Mouse (Mus musculus): ENCODE measurements at regions not wholly inside any gene's neighbourhood (a gene's known extent, or its start where the extent isn't known, plus 50 kb on each side); places are given as distances from the start of the nearest gene placed in this dataset.

DNA sequence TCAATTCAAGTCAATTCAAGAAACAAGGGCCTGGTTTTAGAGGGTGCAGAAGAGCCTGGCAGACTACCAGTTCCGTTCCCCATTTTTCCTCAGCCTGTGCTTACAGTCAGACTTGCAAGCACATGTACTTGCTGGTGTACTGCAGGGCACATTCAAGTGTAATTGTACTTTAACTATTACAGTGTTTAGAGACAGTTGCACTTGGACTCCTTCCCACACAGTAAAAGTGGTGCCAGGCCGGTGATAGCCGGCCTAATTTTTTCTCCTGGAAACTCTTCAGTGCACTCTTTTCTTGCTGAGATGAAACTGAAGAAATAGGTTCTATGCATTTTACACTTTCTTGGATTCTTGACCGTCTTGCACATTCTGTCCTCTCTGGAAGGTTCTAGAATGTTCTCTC is 233.9 kb upstream of the Adgrl2 start:
- no peak for DNase-seq (ENCODE audit: low spot score in 2 of 2)

DNA sequence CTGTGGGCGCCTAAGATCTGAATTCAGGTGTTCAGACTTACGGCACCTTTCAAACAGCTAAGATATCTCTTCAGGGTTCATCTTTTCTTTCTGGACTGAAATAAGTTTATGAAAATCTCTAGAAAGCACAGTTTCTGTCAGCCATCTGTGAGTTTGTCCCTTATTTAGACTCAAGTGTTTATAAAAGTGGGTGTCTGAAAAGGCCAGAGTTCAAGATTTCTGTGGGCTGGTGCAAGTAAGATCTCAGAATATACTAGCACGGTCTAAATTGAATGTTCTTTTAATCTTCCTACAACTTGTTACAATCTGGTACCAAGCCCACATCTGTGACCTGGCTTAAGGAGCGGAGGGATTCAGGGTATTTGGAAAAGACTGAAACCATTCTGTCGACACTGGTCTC is 233.4 kb upstream of the Adgrl2 start:
- DNase-seq (ENCODE audit: low spot score in 2 of 2): no peak

DNA sequence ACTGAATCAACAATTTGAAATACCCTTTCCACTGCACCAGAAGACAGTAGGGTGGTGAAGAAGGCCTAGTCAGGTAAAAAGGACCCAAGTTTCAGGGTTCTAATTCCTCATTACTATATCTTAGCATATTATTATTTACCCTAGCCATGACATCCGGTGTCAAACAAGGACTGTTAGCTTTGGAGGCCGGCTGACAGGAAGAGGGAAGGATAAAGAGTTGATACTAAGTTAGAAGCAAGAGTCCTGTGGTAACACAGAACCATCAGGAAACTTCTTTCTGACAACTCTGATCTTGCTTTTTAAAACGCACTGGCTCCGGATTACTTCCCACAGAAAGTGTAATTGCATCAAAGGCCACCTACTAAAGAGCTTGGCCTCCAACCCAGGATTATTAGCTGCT is 230.6 kb upstream of the Adgrl2 start:
- DNase-seq (ENCODE audit: low spot score in 2 of 2): no peak

DNA sequence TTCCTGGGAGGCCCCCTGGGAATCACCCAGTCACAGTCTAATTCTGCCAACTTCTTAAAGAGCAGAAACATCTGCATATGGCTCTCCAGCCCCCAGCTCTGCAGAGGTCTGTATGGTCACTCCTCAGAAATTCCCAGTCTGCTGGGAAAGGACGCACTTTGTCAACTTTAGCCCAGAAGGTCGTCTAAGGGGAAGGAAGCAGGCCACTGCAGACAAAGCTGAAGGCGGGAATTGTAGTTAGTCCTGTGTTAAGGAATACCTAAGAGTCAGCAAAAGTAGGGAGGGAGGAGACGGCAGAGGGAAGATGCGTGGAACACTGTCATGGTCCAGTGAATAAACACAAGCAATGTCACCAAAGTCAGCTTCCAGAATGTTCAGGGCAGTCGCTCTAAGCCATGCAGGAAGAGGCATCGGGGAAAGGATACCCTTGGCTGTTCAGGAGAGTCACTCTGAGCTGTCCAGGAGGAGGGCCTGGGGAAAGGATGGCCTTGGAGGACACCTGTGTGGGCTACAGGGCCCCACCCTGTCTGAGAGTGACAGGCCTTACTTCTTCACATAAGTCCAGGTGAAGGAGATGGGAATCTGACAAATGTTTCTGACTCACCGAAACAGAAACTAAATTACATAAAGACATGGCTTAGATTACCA is 230.1 kb upstream of the Adgrl2 start:
- no peak for DNase-seq (ENCODE audit: low spot score in 2 of 2)

DNA sequence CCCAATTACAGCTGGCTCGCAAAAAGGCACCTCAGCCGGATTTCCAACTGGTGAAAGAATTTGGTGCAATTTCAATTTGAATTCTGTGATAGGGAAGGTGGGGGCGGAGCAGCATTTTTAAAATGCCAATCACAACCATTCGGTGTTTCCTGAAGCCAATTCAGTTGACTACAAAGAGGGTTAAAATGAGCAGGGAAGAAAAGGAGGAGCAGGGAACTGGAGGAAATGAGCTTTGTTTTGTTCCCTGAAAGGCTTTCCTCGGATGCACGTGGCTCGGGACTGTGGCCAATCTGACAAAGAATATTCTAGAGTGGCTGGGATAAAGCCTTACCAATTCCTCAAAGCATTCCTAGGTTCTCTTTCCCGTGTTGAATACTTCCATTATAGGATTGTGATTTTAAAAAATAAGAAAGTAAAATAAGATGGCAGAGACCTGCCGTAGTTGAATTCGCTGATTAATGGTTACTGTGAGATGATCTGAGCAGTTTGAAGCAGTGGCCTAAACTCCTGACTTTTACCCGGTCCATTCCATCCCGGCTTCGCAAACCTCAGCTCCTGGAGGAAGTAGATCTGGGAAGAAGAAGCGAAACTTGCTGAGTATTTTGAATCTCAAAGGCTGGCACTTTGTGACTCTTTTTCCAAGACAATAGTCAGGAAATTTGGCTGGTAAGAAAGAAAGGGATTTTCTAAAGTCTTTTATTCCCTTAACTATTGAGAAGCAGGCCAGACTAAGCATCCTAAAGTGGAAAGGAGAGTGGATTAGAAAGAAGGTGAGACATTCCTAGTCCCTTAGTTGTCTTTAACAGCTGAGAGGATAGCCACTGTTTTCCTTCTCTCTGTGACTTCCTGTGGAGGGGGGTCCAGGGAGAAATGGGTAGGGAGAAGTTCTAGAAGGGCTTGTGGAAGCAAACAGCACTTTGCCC is 229.3 kb upstream of the Adgrl2 start:
- DNase-seq (ENCODE audit: low spot score in 2 of 2): no peak

DNA sequence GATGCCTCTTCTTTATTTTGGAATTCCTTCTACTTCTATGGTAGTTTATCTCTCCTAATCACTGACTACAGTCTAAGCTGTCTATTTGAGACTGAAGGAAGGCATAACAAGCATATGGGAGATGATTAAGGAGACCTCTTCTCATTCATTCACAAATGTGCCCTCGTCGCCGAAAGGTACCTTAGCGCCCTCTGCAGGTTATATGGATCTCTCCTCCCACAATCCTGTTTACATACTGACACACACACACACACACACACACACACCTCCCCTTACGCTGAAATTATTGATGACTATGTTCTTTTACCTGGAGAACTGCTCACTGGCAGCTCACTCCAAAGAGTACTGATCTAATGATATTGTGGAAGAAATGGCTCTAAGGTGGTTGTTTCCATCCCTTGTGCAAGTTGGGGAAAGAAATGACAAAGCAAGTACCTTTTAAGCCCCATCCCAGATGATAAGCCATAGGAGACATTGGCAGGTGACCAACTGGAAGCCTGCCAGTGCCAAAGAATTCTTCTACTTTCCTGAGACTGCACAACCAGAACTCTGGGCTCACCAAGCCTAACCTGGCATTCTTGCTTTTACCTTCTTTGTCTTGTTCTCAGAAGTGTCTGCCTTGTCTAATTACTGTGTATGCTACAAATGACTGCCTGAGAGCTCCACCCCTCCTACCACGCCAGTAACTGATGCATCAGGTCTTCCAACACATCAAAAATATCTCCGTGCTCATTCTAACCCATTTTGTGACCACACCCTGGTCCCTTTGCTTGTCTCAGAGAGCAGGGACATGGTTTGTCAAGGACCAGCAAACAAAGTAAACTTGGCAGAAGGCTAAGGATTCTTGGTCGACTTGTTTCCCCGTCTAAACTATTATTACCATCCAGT is 227.8 kb upstream of the Adgrl2 start:
- no peak for DNase-seq (ENCODE audit: low spot score in 2 of 2)

DNA sequence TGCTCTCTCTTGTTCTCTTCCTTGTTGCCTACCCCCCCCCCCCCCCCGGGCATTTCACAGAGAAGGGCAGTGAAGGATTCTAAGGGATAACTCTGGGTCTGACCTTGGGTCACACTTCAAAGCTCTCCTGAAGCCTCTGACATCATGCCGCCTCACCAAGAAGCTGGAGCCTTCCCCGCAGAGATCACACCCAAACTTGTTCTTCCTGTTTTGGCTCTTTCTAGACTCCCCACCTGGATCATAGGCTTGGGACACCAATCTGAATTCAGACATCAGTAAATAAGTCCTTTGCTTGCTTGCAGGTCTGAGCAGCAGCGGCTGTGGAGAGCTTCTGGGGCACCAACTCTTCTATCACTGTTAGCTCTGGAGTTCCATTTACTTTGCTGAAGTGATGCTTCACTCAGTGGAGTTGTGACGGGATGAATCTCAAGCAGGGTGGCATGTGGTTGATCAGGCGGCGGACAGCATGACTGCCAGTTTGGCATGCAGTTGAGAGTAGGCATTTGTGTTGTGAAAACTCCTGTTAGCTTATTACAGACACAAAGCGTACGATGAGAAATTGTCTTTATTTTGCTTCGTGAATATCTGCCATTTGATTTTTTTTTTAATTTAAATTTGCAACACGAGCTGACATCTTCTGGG is 226.5 kb upstream of the Adgrl2 start:
- DNase-seq (ENCODE audit: low spot score in 2 of 2): no peak

DNA sequence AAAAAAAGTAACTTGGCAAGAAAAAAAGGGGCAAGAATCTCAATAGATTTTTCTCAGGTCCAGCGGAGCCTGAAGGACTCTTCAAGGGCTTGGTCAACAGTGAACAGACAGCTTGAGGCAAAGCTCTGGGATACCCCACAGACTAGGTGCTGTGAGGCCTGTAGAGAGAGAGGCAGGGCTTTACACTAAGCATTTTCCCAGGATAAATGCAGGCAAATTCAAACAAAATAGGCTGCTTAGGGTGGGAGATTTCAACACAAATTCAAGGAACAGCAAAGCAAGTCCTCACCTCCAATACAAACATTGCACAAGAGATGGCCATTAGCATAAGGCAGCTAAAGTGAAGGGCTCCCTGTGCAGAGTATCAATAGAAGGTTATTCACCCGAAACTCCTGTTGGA is 225.3 kb upstream of the Adgrl2 start:
- no peak for DNase-seq (ENCODE audit: low spot score in 2 of 2)

DNA sequence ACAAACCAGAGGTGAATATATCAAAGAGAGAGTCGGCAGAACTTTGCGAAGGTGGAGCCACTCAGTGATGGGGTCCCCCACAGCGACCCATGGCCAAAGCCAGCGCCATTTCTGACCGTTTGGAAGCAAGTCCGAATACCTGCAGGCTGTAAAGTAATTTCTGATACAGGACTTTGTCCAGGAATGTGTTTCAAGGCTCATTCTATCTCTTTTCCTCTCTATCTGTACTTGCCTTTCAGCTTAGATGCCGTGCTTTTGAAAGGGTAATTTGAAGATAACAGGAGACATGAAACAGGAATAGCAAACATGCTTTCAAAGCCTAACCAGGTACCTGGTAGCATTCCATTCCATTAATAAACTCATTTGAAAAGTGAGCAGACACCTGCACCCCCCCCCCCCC is 221.6 kb upstream of the Adgrl2 start:
- no peak for DNase-seq (ENCODE audit: low spot score in 2 of 2)

DNA sequence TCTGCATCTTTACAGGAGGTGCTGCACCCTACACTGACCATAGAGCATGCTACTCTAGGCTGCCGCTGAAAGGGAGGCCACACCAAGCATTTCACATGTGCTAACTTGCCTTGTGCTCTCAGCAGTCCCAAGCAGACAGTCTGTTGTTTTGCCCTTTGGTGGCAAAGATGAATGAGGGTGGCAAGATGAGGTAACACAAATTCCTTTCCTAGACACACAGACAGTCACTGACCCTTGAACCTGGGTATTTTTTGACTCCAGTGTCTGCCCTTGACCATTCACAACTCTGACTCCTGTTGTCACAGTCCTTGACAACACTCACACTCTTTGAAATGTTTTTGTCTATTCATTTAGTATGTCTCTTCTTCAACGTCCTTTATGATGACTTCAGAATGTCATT is 218.9 kb upstream of the Adgrl2 start:
- DNase-seq (ENCODE audit: low spot score in 2 of 2): no peak

DNA sequence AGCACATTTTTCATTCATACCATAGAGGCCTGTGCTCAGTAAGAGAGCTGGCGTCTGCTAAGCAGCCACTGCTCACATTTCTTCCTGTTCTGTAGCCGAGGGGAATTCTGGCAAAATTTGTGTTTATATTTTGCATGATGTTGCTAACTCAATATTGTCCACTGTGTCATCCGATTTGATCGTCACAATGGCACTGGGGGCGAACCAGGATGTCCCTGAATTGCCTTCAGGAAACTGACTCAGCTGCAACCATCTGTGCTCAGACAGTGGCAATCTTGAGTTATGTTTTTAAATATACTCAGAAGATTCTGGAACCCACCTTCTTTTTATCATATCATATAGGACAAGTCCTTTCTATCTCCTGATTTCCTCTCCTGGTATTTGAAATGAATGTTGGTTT is 213.1 kb upstream of the Adgrl2 start:
- DNase-seq (ENCODE audit: low spot score in 2 of 2): no peak

DNA sequence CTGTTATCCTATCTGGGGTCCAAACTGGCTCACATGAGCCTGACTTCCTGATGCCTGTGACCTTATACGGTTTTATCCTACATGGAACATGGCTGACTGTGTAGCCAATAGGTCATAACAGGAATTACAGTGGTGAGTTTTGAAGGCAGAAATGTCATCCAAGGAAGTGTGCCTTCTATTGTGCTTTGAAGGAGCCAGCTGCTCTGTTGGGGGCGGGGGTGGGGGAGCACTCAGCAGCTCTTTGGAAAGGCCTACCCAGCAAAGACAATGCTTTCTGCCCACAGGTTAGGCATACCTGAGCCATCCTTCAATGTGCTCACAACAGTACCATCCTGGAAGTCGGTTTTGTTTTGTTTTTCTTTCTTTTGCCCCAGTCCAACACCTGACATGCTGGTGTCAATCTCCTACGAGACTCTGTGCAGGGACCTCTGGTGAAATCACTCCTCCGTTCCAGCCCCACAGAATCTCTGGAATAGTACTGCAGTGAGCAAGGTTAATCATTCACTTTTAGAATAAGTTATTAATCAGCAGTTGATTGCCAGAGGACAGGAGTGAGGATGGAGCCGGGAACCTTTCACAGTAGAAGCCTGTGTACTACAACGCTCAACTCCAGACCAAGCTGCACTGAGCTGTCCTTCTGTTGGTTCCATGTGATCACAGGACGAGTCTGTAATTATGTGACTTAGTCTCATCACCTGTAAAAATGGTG is 206.3 kb upstream of the Adgrl2 start:
- DNase-seq (ENCODE audit: low spot score in 2 of 2): no peak

DNA sequence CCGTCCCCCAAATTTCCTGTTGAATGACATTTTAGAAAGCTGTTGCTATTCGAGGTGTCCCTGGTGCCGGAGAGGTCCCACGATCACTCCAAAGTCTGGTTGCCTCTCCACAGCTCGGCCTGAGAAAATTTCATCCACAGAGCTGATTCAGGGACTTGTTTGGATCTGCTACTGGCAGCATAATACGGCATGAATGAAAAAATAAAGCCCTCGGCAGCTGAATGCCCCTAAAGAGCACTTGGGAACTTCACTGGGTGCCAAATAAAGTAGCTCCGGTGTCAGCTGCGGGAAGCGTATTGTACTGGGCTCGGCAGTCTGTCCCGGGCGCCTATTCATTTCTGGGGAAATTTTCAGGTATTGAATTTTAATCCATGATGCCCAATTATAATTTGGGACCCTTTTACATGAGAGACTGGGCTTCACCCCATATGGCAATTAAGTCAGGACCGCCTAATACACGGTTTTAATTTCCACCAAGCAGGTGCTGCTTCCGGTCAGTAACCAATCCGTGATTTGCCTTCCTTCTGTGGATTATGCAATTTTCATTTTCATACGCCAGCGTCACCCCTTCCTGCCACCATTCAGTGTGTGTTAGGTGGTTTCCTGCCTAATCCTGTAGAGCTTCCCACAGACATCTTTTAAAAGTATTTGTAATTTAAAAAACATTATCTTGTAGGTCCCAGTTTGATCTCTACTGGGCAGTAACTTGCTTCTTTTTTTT is 200.7 kb upstream of the Adgrl2 start:
- no peak for DNase-seq (ENCODE audit: low spot score in 2 of 2)

DNA sequence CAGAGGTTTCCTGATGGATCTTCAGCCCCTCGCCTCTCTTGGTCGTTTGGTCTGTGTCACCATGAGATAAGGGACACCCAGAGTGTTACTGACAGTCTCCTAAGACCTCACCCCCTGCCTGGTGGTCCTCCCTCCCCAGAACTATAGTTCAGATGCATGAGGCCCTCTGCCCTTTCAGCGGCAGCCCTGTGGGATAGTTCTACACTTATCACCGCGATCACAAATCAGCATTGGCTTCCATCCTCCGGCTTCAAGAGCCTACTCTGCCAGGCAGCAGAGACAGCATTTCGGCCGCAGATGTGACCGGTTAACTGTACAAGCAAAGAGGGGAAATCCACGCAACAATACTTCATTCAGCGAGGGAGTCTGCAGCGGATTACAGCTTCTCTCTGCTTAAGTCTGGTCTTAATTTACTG is 193.8 kb upstream of the Adgrl2 start:
- no peak for DNase-seq (ENCODE audit: low spot score in 2 of 2)

DNA sequence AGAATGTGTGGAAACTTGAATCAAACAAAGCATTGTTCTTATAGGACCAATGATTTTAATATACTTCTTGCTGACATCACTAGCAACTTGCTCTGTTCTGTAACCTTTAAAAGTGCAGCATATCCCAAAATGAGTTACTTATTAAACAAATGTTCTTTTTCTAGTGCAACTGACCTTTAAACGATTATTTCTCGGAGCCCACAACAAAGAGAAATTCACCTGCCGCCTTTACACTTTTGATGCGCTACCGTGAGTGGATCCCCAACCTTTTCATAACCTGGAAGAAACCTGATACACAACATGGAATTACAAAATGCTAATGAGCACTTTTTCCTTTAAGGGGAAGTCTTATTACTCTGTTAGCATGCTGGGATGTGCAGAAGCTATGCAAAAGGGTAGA is 191.7 kb upstream of the Adgrl2 start:
- DNase-seq (ENCODE audit: low spot score in 2 of 2): no peak

DNA sequence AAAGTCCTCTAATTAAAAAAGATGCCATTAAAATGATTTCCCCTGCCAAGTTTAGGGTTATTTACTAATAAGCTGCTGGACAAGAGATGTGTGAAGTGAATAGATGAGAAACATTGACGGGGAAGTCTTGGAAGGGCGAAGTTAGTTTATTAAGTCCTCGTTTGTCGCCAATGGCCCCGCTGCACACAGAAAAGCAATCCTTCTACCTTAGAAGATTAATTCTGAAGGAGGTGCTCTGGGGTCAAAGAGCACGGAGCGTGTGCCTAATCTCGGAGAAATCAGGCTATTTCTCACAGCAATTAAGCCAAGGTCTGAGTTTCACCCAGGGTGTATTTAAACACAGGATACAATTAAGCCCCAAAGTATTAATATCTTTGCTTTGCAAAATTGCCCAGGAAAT is 189.8 kb upstream of the Adgrl2 start:
- no peak for DNase-seq (ENCODE audit: low spot score in 2 of 2)

DNA sequence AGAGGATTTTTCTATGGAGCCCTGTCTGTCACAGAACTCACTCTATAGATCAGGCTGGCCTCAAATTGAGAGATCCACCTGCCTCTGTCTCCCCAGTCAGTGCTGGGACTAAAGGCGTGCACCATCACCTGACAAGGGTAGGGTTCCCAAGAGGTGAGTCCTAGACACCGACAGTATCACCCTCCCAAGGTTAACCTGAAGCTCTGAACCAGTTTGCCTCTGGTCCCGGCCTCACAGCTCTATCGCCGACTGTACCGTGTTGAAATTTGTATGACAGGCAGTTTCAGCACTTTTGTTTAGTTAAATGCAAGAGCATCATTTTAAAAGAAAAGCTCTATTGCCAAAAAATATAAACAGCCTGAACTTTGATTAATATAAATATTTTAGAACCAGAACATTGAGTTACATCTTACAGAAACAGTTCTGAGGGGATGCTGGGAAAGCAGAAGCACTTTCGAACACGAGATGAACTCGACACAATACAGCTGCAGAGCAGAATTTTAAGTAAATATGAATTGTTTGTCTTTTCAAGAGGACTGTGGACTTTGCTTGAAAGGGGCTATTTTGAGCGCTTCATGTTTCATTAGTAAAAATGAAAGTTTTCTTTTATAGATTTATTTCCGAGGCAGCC is 189.2 kb upstream of the Adgrl2 start:
- DNase-seq (ENCODE audit: low spot score in 2 of 2): no peak

DNA sequence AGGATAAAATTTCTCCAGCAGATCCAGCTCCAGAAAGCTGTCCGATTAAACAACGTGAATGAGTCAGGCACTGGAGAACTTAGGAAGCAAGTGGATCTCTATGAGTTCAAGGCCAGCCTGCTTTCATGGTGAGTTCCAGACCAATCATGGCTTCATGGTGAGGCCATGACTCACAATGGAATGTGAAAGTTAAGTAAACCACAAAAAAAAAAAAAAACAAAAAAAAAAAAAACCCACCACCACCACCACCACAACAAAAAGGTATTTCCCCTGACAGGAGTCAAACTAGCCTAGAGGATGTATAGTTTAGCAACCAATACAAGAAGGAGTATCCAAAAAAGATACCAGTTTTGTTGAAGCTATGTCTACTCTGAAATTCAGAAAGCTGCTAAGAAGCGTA is 188.5 kb upstream of the Adgrl2 start:
- no peak for DNase-seq (ENCODE audit: low spot score in 2 of 2)

DNA sequence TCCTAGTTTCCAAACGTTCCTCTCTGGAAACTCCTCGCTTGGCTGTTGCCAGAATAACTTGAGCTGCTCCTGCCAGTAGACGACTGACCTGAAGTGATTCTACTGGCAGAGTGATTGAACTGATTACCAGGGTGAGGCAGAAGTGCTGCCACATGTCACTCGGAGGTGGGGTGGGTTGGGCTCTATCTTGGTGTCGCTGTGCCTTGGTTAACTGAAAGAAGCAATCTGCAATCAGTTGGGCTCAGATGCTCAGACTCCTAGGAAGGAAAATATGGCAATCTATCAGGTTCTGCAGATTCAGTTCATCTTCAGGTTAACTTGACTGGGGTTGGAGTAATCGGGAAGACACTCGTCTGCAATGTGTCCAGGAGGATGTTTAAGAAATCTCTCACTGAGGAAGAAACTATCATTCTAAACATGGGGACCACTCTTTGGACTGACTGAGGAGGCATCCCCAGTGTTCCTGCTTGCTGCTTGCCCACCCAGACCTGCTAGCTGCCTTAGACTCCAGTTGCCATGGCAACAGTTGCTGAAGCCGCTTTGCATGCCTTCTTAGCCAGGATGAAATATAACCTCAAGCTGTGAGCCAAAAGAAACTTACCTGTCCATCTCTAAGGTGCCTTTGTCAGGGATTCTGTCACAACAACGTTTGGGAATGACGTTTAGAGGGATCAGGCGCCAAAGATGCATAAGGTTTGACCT is 184.5 kb upstream of the Adgrl2 start:
- DNase-seq (ENCODE audit: low spot score in 2 of 2): no peak
